Mouse (Mus musculus): ENCODE results near the gene Pcbp3. TPM values are rescaled to one million over a fixed set of nuclear protein-coding genes. Genes with fewer than 3 reads are reported as not detected.
"Not testable (repeated sequence)": the region's sequence is repeated elsewhere in the genome, so short reads cannot be mapped to it uniquely, and the experiment has no call there.

Pcbp3 gene
- polyA plus RNA-seq, 1 experiment = 4.5 TPM

DNA sequence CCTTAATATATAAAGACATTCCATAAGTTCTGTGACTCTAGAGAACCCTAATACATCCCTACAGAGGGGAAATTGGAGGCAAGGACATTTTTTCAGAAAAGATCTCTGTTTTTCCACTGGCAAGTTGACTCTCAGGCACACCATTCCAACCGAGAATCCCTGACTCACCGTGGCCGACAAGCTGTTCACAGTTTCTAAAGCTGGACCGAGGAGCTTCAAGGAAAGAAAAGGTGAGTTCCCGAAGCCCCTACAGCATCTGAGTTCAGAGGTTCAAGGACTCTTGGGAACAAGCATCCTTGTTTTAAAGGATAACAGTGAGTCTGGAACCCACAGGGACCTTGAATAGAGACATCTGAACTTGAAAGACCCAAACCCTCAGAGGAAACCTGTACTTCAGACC is 26.9 kb upstream of the Pcbp3 start:
- no peak for TF ChIP-seq CTCF (IDR thresholded peaks at IDR 0.05; ENCODE audit: extremely low read depth, insufficient read length, insufficient replicate concordance, low read depth, low read length)
- no peak for TF ChIP-seq POLR2A (IDR thresholded peaks at IDR 0.05; ENCODE audit: low read depth, low read length)
- no peak overlapping the region for H3K27ac ChIP-seq (ENCODE audit: insufficient read depth, low read depth, low read length)
- no peaks in the 10 kb centered on the region for H3K4me1 ChIP-seq (ENCODE audit: control insufficient read depth, insufficient read depth, insufficient read length, low read length)
- no peaks in the 10 kb centered on the region for H3K36me3 ChIP-seq (ENCODE audit: control insufficient read depth, insufficient read depth, low read length)
- no peaks in the 10 kb centered on the region for H3K27me3 ChIP-seq (ENCODE audit: control insufficient read depth, insufficient read depth, low read length)
- WGBS = 86% methylated on average over 5 of the region's 5 CpGs
- H3K4me3 ChIP-seq (ENCODE audit: low read depth, low read length) = no peak overlapping the region

DNA sequence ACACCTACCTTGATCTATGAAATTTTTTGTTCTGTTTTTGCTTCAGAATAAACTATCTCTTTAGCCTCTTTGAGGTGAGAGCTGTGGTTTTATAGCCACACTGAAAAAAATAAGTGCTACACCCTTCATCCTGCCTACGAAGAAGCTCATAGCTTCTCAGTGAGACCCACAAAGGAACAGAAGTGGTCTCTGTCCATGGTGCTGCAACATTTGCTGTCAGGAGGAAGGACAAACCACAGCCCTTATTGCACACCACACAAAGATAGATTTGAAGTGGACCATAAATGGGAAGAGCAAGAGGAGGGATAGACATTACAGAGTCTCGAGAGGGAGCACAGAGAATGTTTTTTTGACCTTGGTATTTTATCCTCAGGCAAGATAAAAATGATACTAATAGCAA is 16.4 kb upstream of the Pcbp3 start:
- no peak for TF ChIP-seq CTCF (IDR thresholded peaks at IDR 0.05; ENCODE audit: extremely low read depth, insufficient read length, insufficient replicate concordance, low read depth, low read length)
- no peak for TF ChIP-seq POLR2A (IDR thresholded peaks at IDR 0.05; ENCODE audit: low read depth, low read length)
- H3K4me3 ChIP-seq (ENCODE audit: low read depth, low read length) = no peak overlapping the region
- no peaks in the 10 kb centered on the region for H3K36me3 ChIP-seq (ENCODE audit: control insufficient read depth, insufficient read depth, low read length)
- no peaks in the 10 kb centered on the region for H3K4me1 ChIP-seq (ENCODE audit: control insufficient read depth, insufficient read depth, insufficient read length, low read length)
- H3K27me3 ChIP-seq (ENCODE audit: control insufficient read depth, insufficient read depth, low read length) = no peaks in the 10 kb centered on the region
- no peak overlapping the region for H3K27ac ChIP-seq (ENCODE audit: insufficient read depth, low read depth, low read length)
- WGBS = 30% methylated on average over 2 of the region's 2 CpGs

DNA sequence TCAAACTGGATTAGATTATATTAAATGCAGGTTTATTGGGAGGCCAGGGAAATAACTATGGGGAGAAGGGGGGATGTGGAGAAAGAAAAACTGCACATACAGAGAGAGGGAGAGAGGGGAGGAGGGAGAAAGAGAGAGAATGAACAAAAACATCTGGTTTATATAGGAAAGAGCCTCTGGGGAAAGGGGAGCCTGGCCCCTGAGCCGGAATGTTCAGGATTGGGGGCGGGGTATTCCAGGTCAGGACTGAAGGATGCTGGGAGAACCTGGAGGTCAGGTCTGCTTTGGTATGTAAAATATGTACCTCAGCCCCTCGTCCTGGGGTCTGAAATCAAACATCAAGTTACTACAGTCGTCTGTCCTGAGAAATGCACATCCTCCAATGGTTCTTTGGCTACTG is 15.0 kb upstream of the Pcbp3 start:
- Histone ChIP-seq H3K4me3 (ENCODE audit: low read depth, low read length) (no peak overlapping the region), H3K27ac (ENCODE audit: insufficient read depth, low read depth, low read length) (no peak overlapping the region), H3K36me3 (ENCODE audit: control insufficient read depth, insufficient read depth, low read length) (no peaks in the 10 kb centered on the region), H3K27me3 (ENCODE audit: control insufficient read depth, insufficient read depth, low read length) (no peaks in the 10 kb centered on the region), H3K4me1 (ENCODE audit: control insufficient read depth, insufficient read depth, insufficient read length, low read length) (no peaks in the 10 kb centered on the region)
- 42% methylated on average over 4 of the region's 4 CpGs for WGBS
- no peak for TF ChIP-seq POLR2A (IDR thresholded peaks at IDR 0.05; ENCODE audit: low read depth, low read length)
- TF ChIP-seq CTCF (IDR thresholded peaks at IDR 0.05; ENCODE audit: extremely low read depth, insufficient read length, insufficient replicate concordance, low read depth, low read length) = no peak

DNA sequence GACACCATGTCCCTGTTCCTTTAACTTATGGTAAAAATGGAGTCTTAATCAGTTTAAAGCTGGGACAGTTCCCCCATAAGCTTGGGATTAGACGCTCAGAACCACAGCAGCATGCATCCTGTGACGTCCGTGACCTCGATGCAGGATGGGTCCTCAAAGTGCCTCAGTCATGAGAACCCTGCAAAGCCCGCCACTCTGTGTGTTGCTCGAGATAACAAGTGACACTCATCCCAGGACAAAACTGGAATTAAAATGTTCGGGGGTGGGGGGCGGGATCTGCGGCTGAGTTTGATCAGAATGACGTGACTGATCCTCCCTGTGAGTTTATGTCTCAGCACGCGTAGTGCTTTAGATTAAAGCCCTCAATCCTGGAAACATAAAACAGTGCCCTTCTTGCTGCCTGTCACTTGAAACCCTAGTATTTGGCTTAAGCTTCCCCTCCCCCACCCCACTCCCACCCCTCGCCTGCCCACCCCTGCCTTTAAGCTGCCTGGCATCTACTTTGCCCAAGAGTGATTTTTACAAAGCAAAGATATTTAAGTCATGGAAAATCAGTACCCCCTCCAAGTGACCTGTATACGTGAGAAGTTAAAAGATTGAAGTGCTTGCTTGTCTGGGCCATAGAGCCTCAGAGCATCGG is 12.2 kb upstream of the Pcbp3 start:
- Histone ChIP-seq H3K36me3 (ENCODE audit: control insufficient read depth, insufficient read depth, low read length) (no peaks in the 10 kb centered on the region), H3K27ac (ENCODE audit: insufficient read depth, low read depth, low read length) (no peak overlapping the region), H3K27me3 (ENCODE audit: control insufficient read depth, insufficient read depth, low read length) (no peaks in the 10 kb centered on the region), H3K4me1 (ENCODE audit: control insufficient read depth, insufficient read depth, insufficient read length, low read length) (no peaks in the 10 kb centered on the region), H3K4me3 (ENCODE audit: low read depth, low read length) (no peak overlapping the region)
- 43% methylated on average over 15 of the region's 15 CpGs for WGBS
- no peak for TF ChIP-seq POLR2A (IDR thresholded peaks at IDR 0.05; ENCODE audit: low read depth, low read length)
- TF ChIP-seq CTCF (IDR thresholded peaks at IDR 0.05; ENCODE audit: extremely low read depth, insufficient read length, insufficient replicate concordance, low read depth, low read length) = no peak

DNA sequence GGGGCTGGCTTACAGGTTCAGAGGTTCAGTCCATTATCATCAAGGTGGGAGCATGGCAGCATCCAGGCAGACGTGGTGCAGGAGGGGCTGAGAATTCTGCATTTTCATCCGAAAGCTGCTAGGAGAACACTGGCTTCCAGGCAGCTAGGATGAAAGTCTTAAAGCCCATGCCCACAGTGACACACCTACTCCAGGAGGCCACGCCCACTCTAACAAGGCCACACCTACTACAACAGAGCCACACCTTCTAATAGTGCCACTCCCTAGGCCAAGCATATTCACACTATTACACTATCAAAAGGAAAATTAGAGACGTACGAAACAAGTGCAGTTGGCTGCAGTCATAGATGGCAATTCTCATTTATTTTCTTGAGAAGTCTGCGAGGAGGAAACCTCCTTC is 10.6 kb upstream of the Pcbp3 start:
- not testable (repeated sequence) for H3K36me3 ChIP-seq (ENCODE audit: control insufficient read depth, insufficient read depth, low read length); H3K4me1 ChIP-seq (ENCODE audit: control insufficient read depth, insufficient read depth, insufficient read length, low read length); H3K27me3 ChIP-seq (ENCODE audit: control insufficient read depth, insufficient read depth, low read length); H3K4me3 ChIP-seq (ENCODE audit: low read depth, low read length); H3K27ac ChIP-seq (ENCODE audit: insufficient read depth, low read depth, low read length)
- 58% methylated on average over 6 of the region's 6 CpGs for WGBS

DNA sequence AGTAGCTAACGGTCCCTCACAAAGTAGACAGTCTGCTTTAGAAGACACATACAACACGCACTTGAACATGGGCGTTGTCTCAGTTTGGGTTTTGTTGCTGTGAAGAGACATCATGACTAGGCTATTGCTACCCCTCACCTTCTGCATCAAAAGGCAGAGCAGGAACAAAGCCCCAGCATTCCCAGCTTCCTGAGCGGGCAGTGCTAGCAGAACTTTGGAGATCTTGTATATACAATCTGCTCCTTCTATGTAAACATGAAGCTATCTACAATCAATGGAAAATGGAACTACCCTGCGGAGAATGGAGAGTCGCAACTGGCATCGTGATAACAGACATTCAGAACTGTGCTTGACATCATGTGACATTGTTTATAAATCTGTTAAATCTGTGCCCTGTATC is 9.3 kb upstream of the Pcbp3 start:
- WGBS = 68% methylated on average over 7 of the region's 7 CpGs
- H3K4me3 ChIP-seq (ENCODE audit: low read depth, low read length) = no peak overlapping the region
- no peaks in the 10 kb centered on the region for H3K27me3 ChIP-seq (ENCODE audit: control insufficient read depth, insufficient read depth, low read length)
- TF ChIP-seq POLR2A (IDR thresholded peaks at IDR 0.05; ENCODE audit: low read depth, low read length) = no peak
- no peaks in the 10 kb centered on the region for H3K36me3 ChIP-seq (ENCODE audit: control insufficient read depth, insufficient read depth, low read length)
- no peak overlapping the region for H3K27ac ChIP-seq (ENCODE audit: insufficient read depth, low read depth, low read length)
- H3K4me1 ChIP-seq (ENCODE audit: control insufficient read depth, insufficient read depth, insufficient read length, low read length) = no peaks in the 10 kb centered on the region

DNA sequence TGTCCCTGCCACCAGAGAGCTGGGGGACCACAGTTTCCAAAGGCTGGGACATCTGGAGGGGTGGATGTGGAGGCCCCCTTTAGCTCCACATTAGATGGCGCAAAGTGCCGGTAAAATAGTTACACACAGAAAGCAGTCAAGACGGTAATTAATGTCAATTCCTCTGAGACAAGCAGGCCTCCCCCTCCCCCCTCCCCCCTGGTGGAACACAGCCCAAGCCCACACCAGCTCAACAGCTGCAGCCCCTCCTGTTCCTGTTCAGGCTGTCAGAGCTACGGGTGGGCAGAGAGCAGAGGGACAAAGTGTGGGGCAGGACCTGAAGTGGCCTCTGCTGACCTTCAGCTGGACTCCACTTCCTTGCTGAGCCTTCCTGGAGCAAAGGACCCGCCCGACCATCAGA is 2.7 kb upstream of the Pcbp3 start:
- WGBS = 40% methylated on average over 6 of the region's 6 CpGs
- Histone ChIP-seq H3K4me1 (ENCODE audit: control insufficient read depth, insufficient read depth, insufficient read length, low read length) (peaks cover 5% of the 10 kb centered on the region), H3K27ac (ENCODE audit: insufficient read depth, low read depth, low read length) (no peak overlapping the region), H3K27me3 (ENCODE audit: control insufficient read depth, insufficient read depth, low read length) (no peaks in the 10 kb centered on the region; the same call in 1 of the 2 replicates), H3K4me3 (ENCODE audit: low read depth, low read length) (no peak overlapping the region), H3K36me3 (ENCODE audit: control insufficient read depth, insufficient read depth, low read length) (no peaks in the 10 kb centered on the region)
- TF ChIP-seq CTCF (IDR thresholded peaks at IDR 0.05; ENCODE audit: extremely low read depth, insufficient read length, insufficient replicate concordance, low read depth, low read length) = no peak
- TF ChIP-seq POLR2A (IDR thresholded peaks at IDR 0.05; ENCODE audit: low read depth, low read length) = no peak

- Histone ChIP-seq H3K27me3 (ENCODE audit: control insufficient read depth, insufficient read depth, low read length) (no peaks in the 10 kb centered on the region; the same call in 1 of the 2 replicates), H3K4me1 (ENCODE audit: control insufficient read depth, insufficient read depth, insufficient read length, low read length) (peaks cover 5% of the 10 kb centered on the region), H3K27ac (ENCODE audit: insufficient read depth, low read depth, low read length) (no peak overlapping the region), H3K4me3 (ENCODE audit: low read depth, low read length) (no peak overlapping the region), H3K36me3 (ENCODE audit: control insufficient read depth, insufficient read depth, low read length) (no peaks in the 10 kb centered on the region)
- 49% methylated on average over 9 of the region's 9 CpGs for WGBS
- TF ChIP-seq POLR2A (IDR thresholded peaks at IDR 0.05; ENCODE audit: low read depth, low read length) = no peak
- no peak for TF ChIP-seq CTCF (IDR thresholded peaks at IDR 0.05; ENCODE audit: extremely low read depth, insufficient read length, insufficient replicate concordance, low read depth, low read length)
These were observed 2.3 kb upstream of the Pcbp3 start for GRCm38 (mm10) chr10:76963997-76964396.
